Mouse (Mus musculus) stomach, embryonic 15.5 days (tissue): ENCODE measurements around the gene Hist1h2bf. TPM values are rescaled to one million over a fixed set of nuclear protein-coding genes. Genes with fewer than 3 reads are reported as not detected.
"Not testable (repeated sequence)": the region's sequence is repeated elsewhere in the genome, so short reads cannot be mapped to it uniquely, and the experiment has no call there.

Experiments used
- ATAC-seq: fragments of 200-750 bp; cut with Nextera tagmentation; 2 replicates; pipeline ENCODE4 v1.8.0; 2017; ENCODE audit warnings: low read depth, moderate number of reproducible peaks, moderate TSS enrichment; ENCODE audit not compliant: insufficient read depth, low FRiP score
- H3K27ac ChIP-seq: fragments of 300-500 bp; sonication (generic); 2 replicates; pipeline ENCODE4 v1.5.1; 2015; ENCODE audit warnings: mild to moderate bottlenecking, inconsistent platforms
- H3K27me3 ChIP-seq: fragments of 300-500 bp; sonication (generic); replicated peaks from 2 replicates; pipeline ENCODE4 v1.6.1; 2015; ENCODE audit warnings: inconsistent platforms
- H3K36me3 ChIP-seq: fragments of 300-500 bp; sonication (generic); 2 replicates; pipeline ENCODE4 v1.6.1; 2015; ENCODE audit warnings: inconsistent platforms
- H3K4me1 ChIP-seq: fragments of 300-500 bp; sonication (generic); 2 replicates; pipeline ENCODE4 v1.6.1; 2015; ENCODE audit warnings: inconsistent platforms
- H3K4me2 ChIP-seq: fragments of 300-500 bp; sonication (generic); 2 replicates; pipeline ENCODE4 v1.6.1; 2015; ENCODE audit warnings: mild to moderate bottlenecking, inconsistent platforms
- H3K4me3 ChIP-seq: fragments of 300-500 bp; sonication (generic); replicated peaks from 2 replicates; pipeline ENCODE4 v1.5.1; 2015; ENCODE audit warnings: inconsistent platforms
- H3K9ac ChIP-seq: fragments of 300-500 bp; sonication (generic); 2 replicates; pipeline ENCODE4 v1.6.1; 2015; ENCODE audit warnings: inconsistent platforms
- H3K9me3 ChIP-seq: fragments of 300-500 bp; sonication (generic); 2 replicates; pipeline ENCODE4 v1.6.1; 2016; ENCODE audit warnings: inconsistent platforms
- WGBS: fragments of 180-500 bp; shearing (Covaris S2); methylation state at CpG from one replicate; pipeline ENCODE4 v1.1.7; 2015; 5-methylcytosine and 5-hydroxymethylcytosine counted together
- polyA plus RNA-seq: library from polyadenylated mRNA; unstranded; fragments of >200 nt; fragmentation: Nextera tagmentation; extraction: Ambion mirVana; gene quantifications from 2 replicates; pipeline ENCODE4 v1.2.1, GENCODE M21; 2015

Gene Hist1h2bf
- polyA plus RNA-seq, 1 experiment from 2014 or later = 3.5 TPM

- no peak for ATAC-seq
- H3K4me2 ChIP-seq = peak overlapping the region; percentile 42
- no peaks in the 10 kb centered on the region for H3K27me3 ChIP-seq
- H3K9ac ChIP-seq = peak overlapping the region; percentile 10; the same call in 1 of the 2 replicates
- H3K9me3 ChIP-seq = no peaks in the 10 kb centered on the region
- peak overlapping the region; percentile 48 for H3K4me3 ChIP-seq
- peaks cover 12% of the 10 kb centered on the region for H3K4me1 ChIP-seq
- H3K27ac ChIP-seq = peak overlapping the region; percentile 93
- H3K36me3 ChIP-seq = no peaks in the 10 kb centered on the region
- WGBS = 5% methylated on average over 3 of the region's 3 CpGs
Measured at GRCm38 (mm10) chr13:23550761-23551145, 23.2 kb downstream of the Hist1h2bf start.

- Histone ChIP-seq H3K4me1 (peaks cover 5% of the 10 kb centered on the region), H3K9ac (no peak overlapping the region), H3K27me3 (no peaks in the 10 kb centered on the region), H3K9me3 (no peaks in the 10 kb centered on the region), H3K4me2 (no peak overlapping the region), H3K36me3 (no peaks in the 10 kb centered on the region), H3K27ac (no peak overlapping the region), H3K4me3 (no peak overlapping the region)
- WGBS = 63% methylated on average over 5 of the region's 5 CpGs
- ATAC-seq = no peak
Measured at GRCm38 (mm10) chr13:23546694-23547093, 27.3 kb downstream of the Hist1h2bf start.

- peak overlapping the region; percentile 59 for H3K4me2 ChIP-seq
- H3K9ac ChIP-seq, H3K9me3 ChIP-seq, H3K4me1 ChIP-seq, H3K36me3 ChIP-seq, H3K27me3 ChIP-seq: not testable (repeated sequence)
- peak overlapping the region; percentile 95 for H3K27ac ChIP-seq
- ATAC-seq = 0 out of 2 replicates have a peak, but pooled peaks have one; percentile 0
- H3K4me3 ChIP-seq = peak overlapping the region; percentile 47
- 0% methylated on average over 13 of the region's 14 CpGs for WGBS
Measured at GRCm38 (mm10) chr13:23544787-23545120, 29.2 kb downstream of the Hist1h2bf start.

GRCm38 (mm10) chr13:23543965-23544786, 29.8 kb downstream of the Hist1h2bf start, which contains the start of gene Hist1h3f:
Gene Hist1h3f, plus strand, starts transcription at chr13:23544052.
- Histone ChIP-seq H3K4me3 (peak within 1 kb of the TSS; percentile 50), H3K4me1 (no peaks in the 10 kb centered on the region), H3K27ac (peak within 1 kb of the TSS; percentile 95), H3K4me2 (peak within 1 kb of the TSS; percentile 65), H3K36me3 (no peaks in the 10 kb centered on the region), H3K9ac (peak within 1 kb of the TSS; percentile 41; the same call in 1 of the 2 replicates), H3K27me3 (no peaks in the 10 kb centered on the region), H3K9me3 (no peaks in the 10 kb centered on the region)
- peak; percentile 88 for ATAC-seq
- 0% methylated on average over 29 of the region's 45 CpGs for WGBS

GRCm38 (mm10) chr13:23542999-23543607, 30.9 kb downstream of the Hist1h2bf start, which contains the start of gene Hist1h2bh:
Gene Hist1h2bh, minus strand, starts transcription at chr13:23543392.
- not testable (repeated sequence) for H3K36me3 ChIP-seq, H3K27me3 ChIP-seq, H3K4me1 ChIP-seq, H3K9me3 ChIP-seq
- peak within 1 kb of the TSS; percentile 65 for H3K4me2 ChIP-seq
- H3K27ac ChIP-seq = peak within 1 kb of the TSS; percentile 95
- under 1% methylated on average over 35 of the region's 42 CpGs for WGBS
- H3K9ac ChIP-seq = peak within 1 kb of the TSS; percentile 41; the same call in 1 of the 2 replicates
- peak; percentile 95 for ATAC-seq
- peak within 1 kb of the TSS; percentile 50 for H3K4me3 ChIP-seq

GRCm38 (mm10) chr13:23542225-23542980, 31.6 kb downstream of the Hist1h2bf start:
- not testable (repeated sequence) for ATAC-seq, H3K4me1 ChIP-seq, H3K36me3 ChIP-seq, H3K9me3 ChIP-seq, H3K27me3 ChIP-seq
- Histone ChIP-seq H3K27ac (peak overlapping the region; percentile 90), H3K4me3 (peak overlapping the region; percentile 50), H3K4me2 (peak overlapping the region; percentile 65), H3K9ac (peak overlapping the region; percentile 41; the same call in 1 of the 2 replicates)
- WGBS = 12% methylated on average over 3 of the region's 3 CpGs

GRCm38 (mm10) chr13:23541497-23541896, 32.5 kb downstream of the Hist1h2bf start:
- no peak overlapping the region for H3K27ac ChIP-seq
- no peaks in the 10 kb centered on the region for H3K27me3 ChIP-seq
- H3K9me3 ChIP-seq = no peaks in the 10 kb centered on the region
- H3K36me3 ChIP-seq = no peaks in the 10 kb centered on the region
- no peak overlapping the region for H3K4me2 ChIP-seq
- H3K4me1 ChIP-seq = peaks cover 5% of the 10 kb centered on the region; the same call in 1 of the 2 replicates
- no peak for ATAC-seq
- no peak overlapping the region for H3K4me3 ChIP-seq
- WGBS = 86% methylated on average over 3 of the region's 3 CpGs
- no peak overlapping the region for H3K9ac ChIP-seq

GRCm38 (mm10) chr13:23539821-23540220, 34.2 kb downstream of the Hist1h2bf start:
- H3K9ac ChIP-seq, H3K4me3 ChIP-seq, H3K9me3 ChIP-seq, H3K27me3 ChIP-seq, H3K4me2 ChIP-seq, H3K36me3 ChIP-seq, H3K4me1 ChIP-seq, H3K27ac ChIP-seq, ATAC-seq: not testable (repeated sequence)
- WGBS = 57% methylated on average over 1 of the region's 1 CpGs

GRCm38 (mm10) chr13:23538249-23538648, 35.7 kb downstream of the Hist1h2bf start:
- H3K36me3 ChIP-seq = no peaks in the 10 kb centered on the region
- H3K9ac ChIP-seq = no peak overlapping the region
- H3K4me3 ChIP-seq = no peak overlapping the region
- H3K4me2 ChIP-seq = no peak overlapping the region
- no peak for ATAC-seq
- H3K27ac ChIP-seq = no peak overlapping the region
- H3K27me3 ChIP-seq = no peaks in the 10 kb centered on the region
- WGBS = 64% methylated on average over 5 of the region's 5 CpGs
- H3K9me3 ChIP-seq = no peaks in the 10 kb centered on the region
- H3K4me1 ChIP-seq = peaks cover 7% of the 10 kb centered on the region; the same call in 1 of the 2 replicates

GRCm38 (mm10) chr13:23537006-23537710, 36.8 kb downstream of the Hist1h2bf start:
- WGBS = 68% methylated on average over 3 of the region's 3 CpGs
- no peak for ATAC-seq
- Histone ChIP-seq H3K4me1 (peaks cover 16% of the 10 kb centered on the region), H3K4me2 (peak overlapping the region; percentile 70), H3K27ac (no peak overlapping the region; the same call in 1 of the 2 replicates), H3K9me3 (no peaks in the 10 kb centered on the region), H3K9ac (no peak overlapping the region), H3K36me3 (no peaks in the 10 kb centered on the region), H3K4me3 (peak overlapping the region; percentile 8; the same call in 1 of the 2 replicates), H3K27me3 (no peaks in the 10 kb centered on the region)
